Comparison of ENCODE assay signal across 9 mouse cellular contexts in the genomic region with DNA sequence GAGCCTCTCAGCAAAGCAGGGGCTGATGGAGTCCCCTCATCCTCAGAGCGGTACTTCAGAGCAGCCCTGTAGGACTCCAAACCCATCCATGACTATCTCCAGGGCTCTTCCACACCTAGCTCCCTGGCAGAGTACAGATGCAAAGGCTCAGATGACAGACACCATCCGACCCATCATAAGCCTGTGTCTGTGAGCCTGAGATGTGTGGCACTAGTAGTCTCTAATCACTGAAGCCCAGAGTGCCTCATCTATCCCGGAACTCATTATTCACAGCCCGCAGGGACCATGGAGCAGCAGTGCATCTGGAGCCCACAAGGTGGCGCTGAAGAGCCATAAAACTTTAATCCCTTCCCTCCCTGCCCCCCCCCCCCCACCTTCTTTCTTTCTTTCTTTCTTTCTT. TPM values are rescaled to one million over a fixed set of nuclear protein-coding genes. Genes with fewer than 3 reads are reported as not detected.
DNase-seq lines count a peak whose midpoint lies in the region; ATAC-seq and TF ChIP-seq lines count a peak whose summit lies in the region.
"Had no signal": no experiment of that assay in that cellular context is flagged by ENCODE, and none has a peak within 500 bp of the region (broad histone marks: within the 10 kb centered on the region; RNA-seq: fewer than 3 reads in every experiment).

No protein-coding gene starts in this region.

- peak; percentile 75 for DNase-seq in CD4-positive helper T cell, adult 2 months (ENCODE audit: low read depth, low spot score)
- DNase-seq in adrenal gland, postnatal 25 days: peak; percentile 77
- DNase-seq in embryonic facial prominence, embryonic 14.5 days (ENCODE audit: low spot score): peak; percentile 59
- DNase-seq in heart, postnatal 10 days: peak; percentile 76 to 89
- DNase-seq in kidney, postnatal 4 days: peak; percentile 88 to 89
- DNase-seq in lung, adult 18-20 months: peak; percentile 69 to 70
- DNase-seq in thymus, adult 2 months: peak; percentile 75

- WGBS in embryonic facial prominence, embryonic 14.5 days: 16% methylated on average over 5 of the region's 5 CpGs
- WGBS in neural tube, embryonic 15.5 days: 16% methylated on average over 5 of the region's 5 CpGs
- WGBS in thymus, adult 2 months: 17% methylated on average over 5 of the region's 5 CpGs

- no peaks in the 10 kb centered on the region for H3K9me3 ChIP-seq in embryonic facial prominence, embryonic 14.5 days (ENCODE audit: control insufficient read depth, low read length)
- H3K9me3 ChIP-seq in neural tube, embryonic 15.5 days (replicated peaks): no peaks in the 10 kb centered on the region
- H3K9me3 ChIP-seq: stomach, embryonic 15.5 days had no signal

- H3K36me3 ChIP-seq in embryonic facial prominence, embryonic 14.5 days (ENCODE audit: control insufficient read depth, insufficient read depth, low read length): no peaks in the 10 kb centered on the region
- H3K36me3 ChIP-seq in neural tube, embryonic 15.5 days: peaks cover 12% of the 10 kb centered on the region
- no peaks in the 10 kb centered on the region for H3K36me3 ChIP-seq in thymus, adult 2 months (ENCODE audit: control insufficient read depth, insufficient read depth, low read length)

- no peak overlapping the region for H3K9ac ChIP-seq in embryonic facial prominence, embryonic 14.5 days (ENCODE audit: low read depth, low read length)
- no peak overlapping the region for H3K9ac ChIP-seq in neural tube, embryonic 15.5 days (replicated peaks)
- H3K9ac ChIP-seq: stomach, embryonic 15.5 days had no signal

- intact Hi-C loops in heart, postnatal 10 days (cut with DNase I): loop anchor here (1.0 kb wide), 1 partner anchor 71 kb away; no protein-coding TSS in a partner anchor

- ATAC-seq in embryonic facial prominence, embryonic 14.5 days (ENCODE audit: low read depth): 0 out of 2 replicates have a peak, but pooled peaks have one; percentile 37
- ATAC-seq in neural tube, embryonic 15.5 days (ENCODE audit: low FRiP score): 0 out of 2 replicates have a peak, but pooled peaks have one; percentile 58

- no peaks in the 10 kb centered on the region for H3K27me3 ChIP-seq in embryonic facial prominence, embryonic 14.5 days (replicated peaks; ENCODE audit: control insufficient read depth, insufficient read depth, low read length)
- 0 out of 2 replicates have a peak, but pooled peaks cover 4% of the 10 kb centered on the region for H3K27me3 ChIP-seq in neural tube, embryonic 15.5 days (replicated peaks)
- H3K27me3 ChIP-seq in thymus, adult 2 months (ENCODE audit: control insufficient read depth, insufficient read depth, low read length): no peaks in the 10 kb centered on the region
- H3K27me3 ChIP-seq: stomach, embryonic 15.5 days had no signal

- H3K4me2 ChIP-seq in embryonic facial prominence, embryonic 14.5 days (ENCODE audit: low read depth, low read length): no peak overlapping the region
- no peak overlapping the region for H3K4me2 ChIP-seq in neural tube, embryonic 15.5 days
- H3K4me2 ChIP-seq: stomach, embryonic 15.5 days had no signal

- no peak overlapping the region for H3K27ac ChIP-seq in embryonic facial prominence, embryonic 14.5 days (replicated peaks; ENCODE audit: low read depth, low read length)
- H3K27ac ChIP-seq in neural tube, embryonic 15.5 days (replicated peaks): no peak overlapping the region
- no peak overlapping the region for H3K27ac ChIP-seq in thymus, adult 2 months (ENCODE audit: control insufficient read depth, insufficient read depth, low read length)
- H3K27ac ChIP-seq: stomach, embryonic 15.5 days had no signal

- TF ChIP-seq POLR2A in thymus, adult 2 months (IDR thresholded peaks at IDR 0.05; ENCODE audit: control insufficient read depth, extremely low read depth, insufficient read depth, low read length, poor library complexity): no peak

- TF ChIP-seq CTCF in thymus, adult 2 months (IDR thresholded peaks at IDR 0.05; ENCODE audit: borderline replicate concordance, control insufficient read depth, extremely low read depth, insufficient read depth, low read length, poor library complexity): peak; percentile 49; the same call in 1 of the 2 replicates

- H3K4me1 ChIP-seq in embryonic facial prominence, embryonic 14.5 days (ENCODE audit: control insufficient read depth, insufficient read depth, low read length): no peaks in the 10 kb centered on the region
- 0 out of 2 replicates have a peak, but pooled peaks cover 2% of the 10 kb centered on the region for H3K4me1 ChIP-seq in neural tube, embryonic 15.5 days
- peaks cover 33% of the 10 kb centered on the region for H3K4me1 ChIP-seq in thymus, adult 2 months (replicated peaks; ENCODE audit: control insufficient read depth, insufficient read depth, low read length)
- H3K4me1 ChIP-seq: stomach, embryonic 15.5 days had no signal

- no peak overlapping the region for H3K4me3 ChIP-seq in embryonic facial prominence, embryonic 14.5 days (ENCODE audit: low read depth, low read length)
- H3K4me3 ChIP-seq in neural tube, embryonic 15.5 days (replicated peaks): no peak overlapping the region
- H3K4me3 ChIP-seq in thymus, adult 2 months (ENCODE audit: control insufficient read depth, insufficient read depth, low read length): no peak overlapping the region
- H3K4me3 ChIP-seq: stomach, embryonic 15.5 days had no signal

RNA-seq across cellular contexts. Expression of a gene that starts 17.4 kb away (rescaled TPM):
- total RNA-seq in adrenal gland, postnatal 25 days (2021): 10.9 and 12.9 TPM in 2 replicates
- polyA plus RNA-seq in embryonic facial prominence, embryonic 14.5 days (2014; fragmentation: Nextera tagmentation; extraction: Ambion mirVana): 29.5 and 35.5 TPM in 2 replicates
- total RNA-seq in heart, postnatal 10 days (2021): 1 to 10 TPM; 6.1 to 6.5 TPM
- 104 and 126 TPM in 2 replicates for polyA plus RNA-seq in neural tube, embryonic 15.5 days (2015; fragmentation: Nextera tagmentation; extraction: Ambion mirVana)
- 65.2 and 66.8 TPM in 2 replicates for polyA plus RNA-seq in thymus, adult 2 months (2012; rRNA removed)

RNA-seq across cellular contexts. Expression of a gene that starts 29.5 kb away (rescaled TPM):
- 14.1 and 20.3 TPM in 2 replicates for total RNA-seq in adrenal gland, postnatal 25 days (2021)
- polyA plus RNA-seq in embryonic facial prominence, embryonic 14.5 days (2014; fragmentation: Nextera tagmentation; extraction: Ambion mirVana): 9.2 and 11.3 TPM in 2 replicates
- total RNA-seq in heart, postnatal 10 days (2021): 1 to 10 TPM; 7.5 to 9.9 TPM
- 12.2 and 13.2 TPM in 2 replicates for polyA plus RNA-seq in neural tube, embryonic 15.5 days (2015; fragmentation: Nextera tagmentation; extraction: Ambion mirVana)
- 72.3 and 86.9 TPM in 2 replicates for polyA plus RNA-seq in thymus, adult 2 months (2012; rRNA removed)

RNA-seq across cellular contexts. Expression of a gene that starts 51.6 kb away (rescaled TPM):
- total RNA-seq in adrenal gland, postnatal 25 days (2021): 0.24 TPM in 1 of 2 replicates, not detected in the other
- 0.09 TPM in 1 of 2 replicates, not detected in the other for polyA plus RNA-seq in embryonic facial prominence, embryonic 14.5 days (2014; fragmentation: Nextera tagmentation; extraction: Ambion mirVana)
- total RNA-seq in heart, postnatal 10 days (2021): under 1 TPM; 0.38 to 0.50 TPM
- polyA plus RNA-seq in neural tube, embryonic 15.5 days (2015; fragmentation: Nextera tagmentation; extraction: Ambion mirVana): 0.10 and 0.22 TPM in 2 replicates
- polyA plus RNA-seq in thymus, adult 2 months (2012; rRNA removed): 0.26 and 0.46 TPM in 2 replicates
